Mouse (Mus musculus): ENCODE results near the gene Dpp4. TPM values are rescaled to one million over a fixed set of nuclear protein-coding genes. Genes with fewer than 3 reads are reported as not detected.

The Dpp4 gene
- total and polyA plus RNA-seq, 2 experiments = 31.0 to 122 TPM

DNA sequence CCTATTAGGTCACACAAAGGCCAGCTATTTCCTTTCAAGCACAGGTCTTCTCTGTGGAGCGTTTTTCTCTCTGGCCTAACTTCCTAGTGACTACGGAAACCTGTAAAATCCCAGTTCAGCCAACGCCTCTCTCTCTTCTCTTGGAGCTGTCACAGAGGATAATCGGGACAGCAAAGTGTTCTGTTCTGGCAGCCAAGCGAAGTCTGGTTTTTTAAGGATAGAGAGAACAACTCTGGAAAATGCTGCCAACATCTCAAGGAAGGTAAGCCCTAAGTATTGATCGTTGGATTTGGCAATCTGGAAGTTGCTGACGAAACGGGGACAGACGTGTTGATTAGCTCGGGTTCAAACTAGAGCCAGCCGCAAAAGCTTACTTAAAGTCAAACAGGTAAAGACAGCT, 43.0 kb upstream of the Dpp4 start:
- DNase-seq (ENCODE audit: extremely low read depth, low read depth, low spot score) = peak; percentile 66
- H3K9ac ChIP-seq (ENCODE audit: low read depth, low read length) = no peak overlapping the region
- TF ChIP-seq CTCF (IDR thresholded peaks at IDR 0.05; ENCODE audit: low read depth, low read length) (no peak), POLR2A (IDR thresholded peaks at IDR 0.05; ENCODE audit: extremely low read depth, insufficient read depth, low read length) (no peak)
- H3K79me2 ChIP-seq (ENCODE audit: control insufficient read depth, insufficient read depth, low read length) = no peaks in the 10 kb centered on the region
- no peak overlapping the region for H3K4me3 ChIP-seq (ENCODE audit: insufficient read depth, low read depth, low read length)
- 49% methylated on average over 11 of the region's 11 CpGs for WGBS
- H3K36me3 ChIP-seq (ENCODE audit: control insufficient read depth, insufficient read depth, low read length) = no peaks in the 10 kb centered on the region
- H3K27ac ChIP-seq (replicated peaks; ENCODE audit: insufficient read depth, low read depth, low read length) = no peak overlapping the region
- H3K4me1 ChIP-seq (ENCODE audit: control insufficient read depth, insufficient read depth, low read length) = peaks cover 2% of the 10 kb centered on the region; the same call in 1 of the 2 replicates
- no peaks in the 10 kb centered on the region for H3K27me3 ChIP-seq (ENCODE audit: control insufficient read depth, insufficient read depth, low read length)

- DNase-seq (ENCODE audit: extremely low read depth, low read depth, low spot score) = no peak
- Histone ChIP-seq H3K79me2 (ENCODE audit: control insufficient read depth, insufficient read depth, low read length) (no peaks in the 10 kb centered on the region), H3K27ac (replicated peaks; ENCODE audit: insufficient read depth, low read depth, low read length) (no peak overlapping the region), H3K27me3 (ENCODE audit: control insufficient read depth, insufficient read depth, low read length) (no peaks in the 10 kb centered on the region), H3K36me3 (ENCODE audit: control insufficient read depth, insufficient read depth, low read length) (no peaks in the 10 kb centered on the region), H3K4me1 (ENCODE audit: control insufficient read depth, insufficient read depth, low read length) (peaks cover 2% of the 10 kb centered on the region; the same call in 1 of the 2 replicates), H3K9ac (ENCODE audit: low read depth, low read length) (no peak overlapping the region), H3K4me3 (ENCODE audit: insufficient read depth, low read depth, low read length) (no peak overlapping the region)
- 84% methylated on average over 6 of the region's 6 CpGs for WGBS
- no peak for TF ChIP-seq POLR2A (IDR thresholded peaks at IDR 0.05; ENCODE audit: extremely low read depth, insufficient read depth, low read length)
- TF ChIP-seq CTCF (IDR thresholded peaks at IDR 0.05; ENCODE audit: low read depth, low read length) = no peak
Observed at GRCm38 (mm10) chr2:62454033-62454432, 42.0 kb upstream of the Dpp4 start.

- WGBS = 89% methylated on average over 6 of the region's 6 CpGs
- TF ChIP-seq POLR2A (IDR thresholded peaks at IDR 0.05; ENCODE audit: extremely low read depth, insufficient read depth, low read length) (no peak), CTCF (IDR thresholded peaks at IDR 0.05; ENCODE audit: low read depth, low read length) (no peak)
- no peak for DNase-seq (ENCODE audit: extremely low read depth, low read depth, low spot score)
- Histone ChIP-seq H3K4me3 (ENCODE audit: insufficient read depth, low read depth, low read length) (no peak overlapping the region), H3K79me2 (ENCODE audit: control insufficient read depth, insufficient read depth, low read length) (no peaks in the 10 kb centered on the region), H3K4me1 (ENCODE audit: control insufficient read depth, insufficient read depth, low read length) (peaks cover 2% of the 10 kb centered on the region; the same call in 1 of the 2 replicates), H3K27me3 (ENCODE audit: control insufficient read depth, insufficient read depth, low read length) (no peaks in the 10 kb centered on the region), H3K27ac (replicated peaks; ENCODE audit: insufficient read depth, low read depth, low read length) (no peak overlapping the region), H3K9ac (ENCODE audit: low read depth, low read length) (no peak overlapping the region), H3K36me3 (ENCODE audit: control insufficient read depth, insufficient read depth, low read length) (no peaks in the 10 kb centered on the region)
Observed at GRCm38 (mm10) chr2:62450364-62450763, 38.3 kb upstream of the Dpp4 start.

- TF ChIP-seq CTCF (IDR thresholded peaks at IDR 0.05; ENCODE audit: low read depth, low read length) (no peak), POLR2A (IDR thresholded peaks at IDR 0.05; ENCODE audit: extremely low read depth, insufficient read depth, low read length) (no peak)
- H3K27me3 ChIP-seq (ENCODE audit: control insufficient read depth, insufficient read depth, low read length) = no peaks in the 10 kb centered on the region
- 84% methylated on average over 5 of the region's 5 CpGs for WGBS
Observed at GRCm38 (mm10) chr2:62449692-62450346, 37.8 kb upstream of the Dpp4 start.

GRCm38 (mm10) chr2:62440802-62441544, 28.9 kb upstream of the Dpp4 start:
- Histone ChIP-seq H3K79me2 (ENCODE audit: control insufficient read depth, insufficient read depth, low read length) (no peaks in the 10 kb centered on the region), H3K9ac (ENCODE audit: low read depth, low read length) (no peak overlapping the region), H3K27ac (replicated peaks; ENCODE audit: insufficient read depth, low read depth, low read length) (no peak overlapping the region), H3K4me1 (ENCODE audit: control insufficient read depth, insufficient read depth, low read length) (no peaks in the 10 kb centered on the region), H3K36me3 (ENCODE audit: control insufficient read depth, insufficient read depth, low read length) (no peaks in the 10 kb centered on the region), H3K4me3 (ENCODE audit: insufficient read depth, low read depth, low read length) (peak overlapping the region; percentile 43), H3K27me3 (ENCODE audit: control insufficient read depth, insufficient read depth, low read length) (no peaks in the 10 kb centered on the region)
- TF ChIP-seq POLR2A (IDR thresholded peaks at IDR 0.05; ENCODE audit: extremely low read depth, insufficient read depth, low read length) = no peak
- TF ChIP-seq CTCF (IDR thresholded peaks at IDR 0.05; ENCODE audit: low read depth, low read length) = no peak
- peak; percentile 57 for DNase-seq (ENCODE audit: extremely low read depth, low read depth, low spot score)
- 51% methylated on average over 13 of the region's 13 CpGs for WGBS

More at GRCm38 (mm10) chr2:62449692-62450346, 37.8 kb upstream of the Dpp4 start:
- H3K4me3 ChIP-seq (ENCODE audit: insufficient read depth, low read depth, low read length) = no peak overlapping the region
- H3K9ac ChIP-seq (ENCODE audit: low read depth, low read length) = no peak overlapping the region
- no peaks in the 10 kb centered on the region for H3K36me3 ChIP-seq (ENCODE audit: control insufficient read depth, insufficient read depth, low read length)
- no peaks in the 10 kb centered on the region for H3K4me1 ChIP-seq (ENCODE audit: control insufficient read depth, insufficient read depth, low read length)
- H3K79me2 ChIP-seq (ENCODE audit: control insufficient read depth, insufficient read depth, low read length) = no peaks in the 10 kb centered on the region
- DNase-seq (ENCODE audit: extremely low read depth, low read depth, low spot score) = no peak
- H3K27ac ChIP-seq (replicated peaks; ENCODE audit: insufficient read depth, low read depth, low read length) = no peak overlapping the region

DNA sequence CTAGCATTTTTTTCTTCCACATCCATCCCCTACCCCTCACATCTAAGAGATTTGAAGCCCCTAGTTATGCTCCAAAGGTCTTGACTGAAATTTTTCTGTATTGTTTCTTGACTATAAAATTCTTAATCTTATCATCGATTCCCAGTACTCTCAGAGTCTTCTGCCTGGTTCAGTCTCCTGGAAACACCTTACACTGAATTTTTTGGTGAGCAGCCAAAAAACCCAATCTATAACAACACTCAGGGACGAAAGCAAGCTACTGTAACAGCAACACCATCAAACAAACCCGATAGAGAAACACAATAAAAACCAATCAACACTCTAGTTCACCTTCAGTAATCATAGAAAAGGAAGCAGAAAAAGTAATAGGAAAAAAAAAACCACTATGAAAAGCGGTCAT, 28.1 kb upstream of the Dpp4 start:
- TF ChIP-seq CTCF (IDR thresholded peaks at IDR 0.05; ENCODE audit: low read depth, low read length) (no peak), POLR2A (IDR thresholded peaks at IDR 0.05; ENCODE audit: extremely low read depth, insufficient read depth, low read length) (no peak)
- Histone ChIP-seq H3K79me2 (ENCODE audit: control insufficient read depth, insufficient read depth, low read length) (no peaks in the 10 kb centered on the region), H3K4me1 (ENCODE audit: control insufficient read depth, insufficient read depth, low read length) (no peaks in the 10 kb centered on the region), H3K9ac (ENCODE audit: low read depth, low read length) (no peak overlapping the region), H3K36me3 (ENCODE audit: control insufficient read depth, insufficient read depth, low read length) (no peaks in the 10 kb centered on the region), H3K27ac (replicated peaks; ENCODE audit: insufficient read depth, low read depth, low read length) (no peak overlapping the region), H3K4me3 (ENCODE audit: insufficient read depth, low read depth, low read length) (no peak overlapping the region), H3K27me3 (ENCODE audit: control insufficient read depth, insufficient read depth, low read length) (no peaks in the 10 kb centered on the region)
- WGBS = 83% methylated on average over 4 of the region's 4 CpGs
- DNase-seq (ENCODE audit: extremely low read depth, low read depth, low spot score) = no peak

Data from liver, adult 2 months (tissue).